Mouse (Mus musculus) limb, embryonic 11.5 days (tissue): ENCODE data around the gene Smpx. TPM values are rescaled to one million over a fixed set of nuclear protein-coding genes. Genes with fewer than 3 reads are reported as not detected.

Experiments
- ATAC-seq: fragments of 200-750 bp; cut with Nextera tagmentation; 2 replicates; pipeline ENCODE4 v1.8.0; 2017; ENCODE audit warnings: low read depth; ENCODE audit not compliant: insufficient number of reproducible peaks, low FRiP score, low TSS enrichment
- DNase-seq: peaks from one replicate; pipeline ENCODE4 v3.0.0-alpha.2; 2015; ENCODE audit warnings: low spot score
- H3K27ac ChIP-seq: fragments of 300-500 bp; sonication (generic); replicated peaks from 2 replicates; pipeline ENCODE4 v1.5.1; 2014; ENCODE audit warnings: low read depth, mild to moderate bottlenecking, low read length
- H3K27me3 ChIP-seq: fragments of 300-500 bp; sonication (generic); 2 replicates; pipeline ENCODE4 v1.6.1; 2014; ENCODE audit warnings: mild to moderate bottlenecking, low read length, mixed read lengths; ENCODE audit not compliant: control insufficient read depth, insufficient read depth
- H3K36me3 ChIP-seq: fragments of 300-500 bp; sonication (generic); 2 replicates; pipeline ENCODE4 v1.6.1; 2014; ENCODE audit warnings: mild to moderate bottlenecking, low read length, moderate library complexity, mixed read lengths; ENCODE audit not compliant: control insufficient read depth, insufficient read depth
- H3K4me1 ChIP-seq: fragments of 300-500 bp; sonication (generic); 2 replicates; pipeline ENCODE4 v1.6.1; 2014; ENCODE audit warnings: low read length, mixed read lengths; ENCODE audit not compliant: control insufficient read depth, insufficient read depth
- H3K4me2 ChIP-seq: fragments of 300-500 bp; sonication (generic); 2 replicates; pipeline ENCODE4 v1.6.1; 2014; ENCODE audit warnings: low read depth, mild to moderate bottlenecking, moderate library complexity; ENCODE audit not compliant: severe bottlenecking
- H3K4me3 ChIP-seq: fragments of 300-500 bp; sonication (generic); 2 replicates; pipeline ENCODE4 v1.5.1; 2014; ENCODE audit warnings: low read depth, low read length
- H3K9ac ChIP-seq: fragments of 300-500 bp; sonication (generic); 2 replicates; pipeline ENCODE4 v1.6.1; 2014; ENCODE audit warnings: mild to moderate bottlenecking, low read length
- H3K9me3 ChIP-seq: fragments of 300-500 bp; sonication (generic); 2 replicates; pipeline ENCODE4 v1.6.1; 2016; ENCODE audit warnings: low read length; ENCODE audit not compliant: control insufficient read depth
- WGBS: fragments of 180-500 bp; shearing (Covaris S2); extraction: QIAGEN DNeasy Blood & Tissue Kit; methylation state at CpG from one replicate; pipeline ENCODE4 v1.1.7; 2014; 5-methylcytosine and 5-hydroxymethylcytosine counted together
- polyA plus RNA-seq: library from polyadenylated mRNA; unstranded; fragments of >200 nt; fragmentation: Nextera tagmentation; extraction: Ambion mirVana; gene quantifications from 2 replicates; pipeline ENCODE4 v1.2.1, GENCODE M21; 2014

Smpx gene
- polyA plus RNA-seq = 1.4 TPM in 2 replicates

DNA sequence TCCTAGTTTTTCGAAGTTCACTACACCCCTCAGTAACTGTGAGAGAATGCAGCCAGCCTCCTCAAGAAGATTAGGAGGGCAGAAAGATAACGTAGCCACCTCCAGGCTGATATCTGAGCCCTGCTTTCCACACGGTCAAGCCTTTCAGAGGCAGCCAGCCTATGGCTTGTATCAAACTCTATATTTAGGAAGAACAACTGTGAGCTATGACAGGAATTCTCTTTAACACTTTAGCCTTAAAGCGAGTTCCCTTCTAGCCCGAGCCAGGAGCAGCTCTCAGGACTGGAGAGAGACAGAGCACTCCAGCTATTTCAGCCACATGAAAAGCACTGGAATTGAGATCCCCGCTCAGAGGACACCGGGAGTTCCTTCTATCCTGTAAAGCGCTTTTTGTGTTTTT, at the start of gene Smpx:
Gene Smpx, plus strand, starts transcription at position 49 of the 400 bp plus-strand sequence.
- no peaks in the 10 kb centered on the region for H3K27me3 ChIP-seq
- no peak within 1 kb of the TSS for H3K4me2 ChIP-seq
- no peaks in the 10 kb centered on the region for H3K9me3 ChIP-seq
- WGBS = 60% methylated on average over 8 of the region's 8 CpGs
- ATAC-seq (no peak), DNase-seq (no peak)
- no peaks in the 10 kb centered on the region for H3K36me3 ChIP-seq
- H3K27ac ChIP-seq = no peak within 1 kb of the TSS
- no peak within 1 kb of the TSS for H3K9ac ChIP-seq
- no peak within 1 kb of the TSS for H3K4me3 ChIP-seq
- H3K4me1 ChIP-seq = no peaks in the 10 kb centered on the region

DNA sequence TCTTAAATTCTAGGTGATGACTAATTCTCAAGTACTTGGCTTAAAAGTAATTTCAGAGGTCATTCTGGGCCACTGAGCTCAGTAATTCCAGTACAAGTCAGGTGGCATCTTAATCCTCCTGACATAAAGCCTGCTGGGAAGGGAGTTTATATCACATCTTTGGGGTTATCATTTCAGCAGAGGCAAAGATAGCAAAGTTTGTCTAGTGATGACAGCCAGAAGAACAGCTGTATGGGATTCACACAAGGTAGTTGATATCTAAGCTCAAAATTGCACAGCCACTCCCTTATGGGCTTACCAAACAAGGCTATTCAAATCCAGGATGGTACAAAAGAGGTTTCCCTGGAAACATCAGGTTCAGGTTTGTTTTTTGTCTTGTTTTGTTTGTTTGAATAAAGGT, 43.7 kb upstream of the Smpx start:
- Histone ChIP-seq H3K36me3 (no peaks in the 10 kb centered on the region), H3K4me2 (no peak overlapping the region), H3K27me3 (no peaks in the 10 kb centered on the region), H3K4me3 (no peak overlapping the region), H3K27ac (no peak overlapping the region), H3K9ac (no peak overlapping the region), H3K4me1 (no peaks in the 10 kb centered on the region), H3K9me3 (no peaks in the 10 kb centered on the region)
- ATAC-seq (no peak), DNase-seq (no peak)

DNA sequence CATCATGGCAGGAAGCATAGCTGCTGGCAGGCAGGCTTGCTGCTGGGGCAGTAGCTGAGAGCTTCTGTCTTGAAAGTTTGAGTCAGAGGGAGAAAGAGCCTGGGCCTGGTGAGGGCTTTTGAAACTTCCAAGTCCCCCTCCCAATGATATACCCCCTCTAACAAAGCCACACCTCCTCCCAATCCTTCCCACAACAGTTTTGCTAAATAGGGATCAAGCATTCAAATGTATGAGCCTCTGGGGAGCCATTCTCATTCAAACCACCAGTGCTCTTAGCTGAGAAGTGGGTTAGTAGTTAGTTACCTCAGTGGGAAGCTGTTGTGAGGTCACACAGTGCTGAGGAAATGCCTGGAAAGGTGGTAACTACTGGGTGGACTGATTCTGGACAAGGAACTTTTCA, 41.4 kb upstream of the Smpx start:
- H3K9ac ChIP-seq = no peak overlapping the region
- H3K36me3 ChIP-seq = no peaks in the 10 kb centered on the region
- no peak for ATAC-seq
- no peak overlapping the region for H3K4me3 ChIP-seq
- H3K27me3 ChIP-seq = no peaks in the 10 kb centered on the region
- H3K27ac ChIP-seq = no peak overlapping the region
- H3K4me1 ChIP-seq = no peaks in the 10 kb centered on the region
- H3K9me3 ChIP-seq = no peaks in the 10 kb centered on the region
- no peak for DNase-seq
- no peak overlapping the region for H3K4me2 ChIP-seq

DNA sequence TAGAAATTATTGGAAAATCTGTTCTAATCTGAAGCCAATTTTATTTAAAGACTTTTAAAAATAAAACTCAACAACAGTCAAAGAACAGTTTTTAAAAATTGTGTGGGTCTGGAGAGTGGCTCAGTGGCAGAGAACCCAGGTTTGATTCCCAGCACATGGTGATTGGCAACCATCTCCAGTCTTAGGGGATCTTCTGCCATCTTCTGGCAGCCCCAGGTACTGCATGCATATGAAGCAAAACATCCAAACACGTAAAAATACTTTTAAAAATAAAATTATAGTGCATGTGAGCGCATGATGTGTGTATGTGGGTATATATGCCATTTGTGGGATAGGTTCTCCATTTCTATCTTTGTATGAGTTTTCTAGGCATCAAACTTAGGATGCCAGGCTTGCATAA, 26.9 kb upstream of the Smpx start:
- H3K27me3 ChIP-seq = no peaks in the 10 kb centered on the region
- no peak overlapping the region for H3K27ac ChIP-seq
- DNase-seq (no peak), ATAC-seq (no peak)
- 79% methylated on average over 2 of the region's 2 CpGs for WGBS
- H3K9me3 ChIP-seq = no peaks in the 10 kb centered on the region
- no peak overlapping the region for H3K9ac ChIP-seq
- H3K4me1 ChIP-seq = no peaks in the 10 kb centered on the region
- no peaks in the 10 kb centered on the region for H3K36me3 ChIP-seq
- H3K4me3 ChIP-seq = no peak overlapping the region
- no peak overlapping the region for H3K4me2 ChIP-seq

DNA sequence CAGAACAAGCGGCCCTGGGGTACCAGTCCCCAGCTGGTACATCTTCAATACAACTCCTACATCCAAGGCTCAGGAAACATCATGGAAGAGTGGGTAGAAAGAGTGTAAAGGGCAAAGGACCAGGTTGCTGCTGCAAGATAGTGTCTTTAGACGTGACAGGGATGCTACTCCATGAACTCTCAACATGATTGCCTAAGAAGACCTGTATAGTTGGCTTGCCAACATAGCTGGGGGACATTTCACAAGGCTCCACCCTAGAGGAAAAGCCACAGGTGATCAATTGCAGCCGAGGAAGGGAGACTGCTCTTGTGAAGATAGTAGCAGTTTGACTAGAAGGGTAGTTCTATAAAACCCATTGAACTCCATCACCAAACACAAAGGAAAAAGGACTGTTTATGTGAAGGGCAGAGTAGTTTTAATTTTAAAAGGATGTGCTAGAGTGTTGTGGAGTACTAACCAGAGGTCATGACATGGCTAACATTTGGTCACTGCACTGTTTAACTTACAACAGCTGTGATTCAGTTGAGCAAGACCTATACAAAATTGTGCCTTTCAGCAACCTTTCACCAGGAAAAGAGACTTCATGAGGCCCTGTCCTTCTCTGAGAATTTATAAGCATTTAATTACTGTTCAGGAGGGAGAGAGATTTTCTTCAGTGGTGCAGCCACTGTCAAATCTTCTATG, 23.9 kb upstream of the Smpx start:
- no peak overlapping the region for H3K27ac ChIP-seq
- H3K4me2 ChIP-seq = no peak overlapping the region
- no peak overlapping the region for H3K9ac ChIP-seq
- H3K27me3 ChIP-seq = no peaks in the 10 kb centered on the region
- DNase-seq (no peak), ATAC-seq (no peak)
- no peaks in the 10 kb centered on the region for H3K9me3 ChIP-seq
- no peaks in the 10 kb centered on the region for H3K4me1 ChIP-seq
- no peaks in the 10 kb centered on the region for H3K36me3 ChIP-seq
- H3K4me3 ChIP-seq = no peak overlapping the region
- 50% methylated on average over 3 of the region's 3 CpGs for WGBS

DNA sequence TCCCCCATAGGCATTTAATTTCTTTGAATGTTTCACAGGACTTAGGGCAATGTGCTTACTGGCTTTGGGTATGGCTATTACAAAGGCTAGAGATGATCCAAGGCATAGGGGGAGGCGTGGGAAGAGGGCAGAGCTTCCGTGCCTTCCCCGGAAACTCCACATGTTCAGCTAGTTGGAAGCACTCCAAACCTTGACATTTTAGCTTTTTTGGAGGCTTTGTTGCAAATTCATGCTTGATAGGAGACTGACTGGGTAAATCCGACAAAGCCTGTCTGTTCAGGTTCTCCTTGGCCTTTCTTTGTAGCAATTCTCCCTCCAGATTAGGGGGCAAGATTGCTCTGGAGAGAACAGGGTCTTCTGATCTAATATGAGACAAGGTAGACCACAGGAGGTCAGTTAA, 7.5 kb upstream of the Smpx start:
- 85% methylated on average over 4 of the region's 4 CpGs for WGBS
- Histone ChIP-seq H3K4me3 (no peak overlapping the region), H3K27ac (no peak overlapping the region), H3K4me2 (no peak overlapping the region), H3K9ac (no peak overlapping the region), H3K27me3 (no peaks in the 10 kb centered on the region), H3K9me3 (no peaks in the 10 kb centered on the region), H3K36me3 (no peaks in the 10 kb centered on the region), H3K4me1 (no peaks in the 10 kb centered on the region)
- ATAC-seq (no peak), DNase-seq (no peak)

DNA sequence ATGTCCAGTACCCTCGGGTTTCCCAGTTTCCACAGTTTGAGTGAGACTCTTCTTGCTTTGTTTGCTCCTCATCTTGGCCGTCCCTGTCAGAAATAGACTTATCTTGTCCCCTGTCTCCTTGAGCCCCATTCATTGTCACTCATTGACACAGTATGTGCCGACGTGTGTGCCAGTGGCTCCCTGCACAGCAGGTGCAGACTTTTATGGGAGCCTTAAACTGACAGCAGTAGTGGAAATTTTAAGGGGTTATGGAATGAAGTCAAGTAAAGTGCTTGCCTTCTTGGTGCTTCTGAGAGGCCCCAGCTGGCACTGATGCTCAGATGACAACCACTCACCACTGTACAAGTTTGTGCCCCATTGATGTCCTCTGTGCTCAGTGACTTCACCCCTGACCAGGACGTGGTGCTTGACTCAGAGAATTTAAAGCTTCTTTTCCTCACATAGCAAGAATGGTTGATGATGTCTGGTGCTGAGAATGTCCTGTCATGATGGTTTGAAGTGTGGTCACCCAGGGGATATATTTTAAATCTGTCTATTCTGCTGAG, 1.0 kb upstream of the Smpx start:
- H3K9me3 ChIP-seq = no peaks in the 10 kb centered on the region
- H3K9ac ChIP-seq = no peak overlapping the region
- no peak overlapping the region for H3K4me2 ChIP-seq
- H3K27ac ChIP-seq = no peak overlapping the region
- no peak for DNase-seq
- no peaks in the 10 kb centered on the region for H3K36me3 ChIP-seq
- no peaks in the 10 kb centered on the region for H3K4me1 ChIP-seq
- ATAC-seq = no peak
- H3K27me3 ChIP-seq = no peaks in the 10 kb centered on the region
- H3K4me3 ChIP-seq = no peak overlapping the region
- WGBS = 74% methylated on average over 5 of the region's 5 CpGs

DNA sequence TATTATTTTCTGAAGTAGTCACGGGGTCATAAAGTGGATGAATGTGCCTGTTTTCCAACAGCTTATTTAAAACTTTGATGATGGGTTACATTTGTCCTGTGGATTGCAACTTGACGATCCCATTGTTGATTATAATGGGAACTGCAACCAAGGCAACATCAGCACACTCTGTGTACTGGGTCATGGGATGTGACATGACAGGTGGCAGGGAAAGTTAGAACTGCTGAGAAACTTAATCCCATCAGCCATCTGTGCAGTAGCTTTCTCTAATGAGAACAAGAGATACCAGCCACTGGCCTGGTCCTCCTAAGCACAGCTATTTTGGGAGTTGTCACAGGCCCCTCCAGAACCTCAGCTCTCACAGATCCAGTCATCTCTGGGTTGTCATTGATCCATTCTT, 8.5 kb downstream of the Smpx start:
- Histone ChIP-seq H3K9ac (no peak overlapping the region), H3K36me3 (no peaks in the 10 kb centered on the region), H3K4me2 (no peak overlapping the region), H3K4me3 (no peak overlapping the region), H3K4me1 (no peaks in the 10 kb centered on the region), H3K27me3 (no peaks in the 10 kb centered on the region), H3K27ac (no peak overlapping the region), H3K9me3 (no peaks in the 10 kb centered on the region)
- ATAC-seq = no peak
- no peak for DNase-seq
- 87% methylated on average over 2 of the region's 2 CpGs for whole genome bisulfite sequencing
